Mouse (Mus musculus) kidney, adult 9 months (tissue): Measurements from ENCODE around the gene Hist1h4h.
A peak's percentile ranks its signal among the peaks of the same experiment; 100 is the strongest.

Experiments used
- DNase-seq: peaks from one replicate; pipeline ENCODE4 v3.0.0; 2022

Gene Hist1h4h

GRCm38 (mm10) chr13:23513517-23513916 lies 17.3 kb upstream of the Hist1h4h start:
- no peak for DNase-seq

- no peak for DNase-seq
These were observed 15.6 kb upstream of the Hist1h4h start for GRCm38 (mm10) chr13:23515281-23515680.

GRCm38 (mm10) chr13:23515826-23516620 lies 14.8 kb upstream of the Hist1h4h start:
- no peak for DNase-seq

- DNase-seq = peak; percentile 85
These were observed 13.8 kb upstream of the Hist1h4h start for GRCm38 (mm10) chr13:23516822-23517602.

- DNase-seq = peak; percentile 94
These were observed 13.1 kb upstream of the Hist1h4h start for GRCm38 (mm10) chr13:23517603-23518294.

- DNase-seq = no peak
These were observed 12.6 kb upstream of the Hist1h4h start for GRCm38 (mm10) chr13:23518295-23518603.

- peak; percentile 85 for DNase-seq
These were observed 12.0 kb upstream of the Hist1h4h start for GRCm38 (mm10) chr13:23518885-23519284.

- DNase-seq = peak; percentile 86
These were observed 11.4 kb upstream of the Hist1h4h start for GRCm38 (mm10) chr13:23519416-23519815.

- peak; percentile 79 for DNase-seq
These were observed 9.1 kb upstream of the Hist1h4h start for GRCm38 (mm10) chr13:23521703-23522102.

- no peak for DNase-seq
These were observed 6.9 kb upstream of the Hist1h4h start for GRCm38 (mm10) chr13:23523976-23524375.

GRCm38 (mm10) chr13:23524654-23525053 lies 6.2 kb upstream of the Hist1h4h start:
- peak; percentile 68 for DNase-seq

GRCm38 (mm10) chr13:23525901-23526300 lies 4.9 kb upstream of the Hist1h4h start:
- no peak for DNase-seq

- DNase-seq = peak; percentile 94
These were observed 4.5 kb upstream of the Hist1h4h start for GRCm38 (mm10) chr13:23526312-23526711.

- DNase-seq = peak; percentile 22
These were observed 1.8 kb upstream of the Hist1h4h start for GRCm38 (mm10) chr13:23529005-23529404.

- no peak for DNase-seq
These were observed 1.2 kb upstream of the Hist1h4h start for GRCm38 (mm10) chr13:23529480-23530165.

- DNase-seq = peak; percentile 74
These were observed 509 bp upstream of the Hist1h4h start for GRCm38 (mm10) chr13:23530181-23530900.

GRCm38 (mm10) chr13:23532262-23533075 lies 1.6 kb downstream of the Hist1h4h start:
- DNase-seq = no peak

GRCm38 (mm10) chr13:23533560-23534367 lies 2.9 kb downstream of the Hist1h4h start, which contains the start of gene Hist1h2af:
Gene Hist1h2af (plus strand): TSS chr13:23533906.
- DNase-seq = peak; percentile 66

- peak; percentile 36 for DNase-seq
These were observed 3.7 kb downstream of the Hist1h4h start for GRCm38 (mm10) chr13:23534368-23535131.
